Mouse (Mus musculus) retina, postnatal 1 day (tissue): Measurements from ENCODE around the gene Ube2o.
A peak's percentile ranks its signal among the peaks of the same experiment; 100 is the strongest.

Experiments used
- DNase-seq: peaks from one replicate; pipeline ENCODE4 v3.0.0-alpha.2; 2012

Gene Ube2o

GRCm38 (mm10) chr11:116537388-116537787 lies 43.9 kb downstream of the Ube2o start:
- DNase-seq, result no peak

- no peak for DNase-seq
Measured at GRCm38 (mm10) chr11:116536685-116537084, 44.6 kb downstream of the Ube2o start.

- DNase-seq, result peak; percentile 90
Measured at GRCm38 (mm10) chr11:116534154-116534865, 46.9 kb downstream of the Ube2o start.

- peak; percentile 54 for DNase-seq
Measured at GRCm38 (mm10) chr11:116533341-116534153, 47.7 kb downstream of the Ube2o start.

- peak; percentile 74 for DNase-seq
Measured at GRCm38 (mm10) chr11:116532810-116533338, 48.4 kb downstream of the Ube2o start.

- peak; percentile 69 for DNase-seq
Measured at GRCm38 (mm10) chr11:116532262-116532809, 48.9 kb downstream of the Ube2o start.

GRCm38 (mm10) chr11:116531371-116532191 lies 49.7 kb downstream of the Ube2o start:
- peak; percentile 58 for DNase-seq

GRCm38 (mm10) chr11:116530187-116531147 lies 50.8 kb downstream of the Ube2o start, which contains the start of gene Sphk1:
Gene Sphk1 (plus strand): TSS chr11:116530925.
- DNase-seq, result peak; percentile 95

- peak; percentile 51 for DNase-seq
Measured at GRCm38 (mm10) chr11:116528636-116529320, 52.5 kb downstream of the Ube2o start.

- no peak for DNase-seq
Measured at GRCm38 (mm10) chr11:116523699-116524189, 57.5 kb downstream of the Ube2o start.

GRCm38 (mm10) chr11:116522886-116523698 lies 58.2 kb downstream of the Ube2o start:
- no peak for DNase-seq

GRCm38 (mm10) chr11:116522046-116522445 lies 59.2 kb downstream of the Ube2o start:
- no peak for DNase-seq

- DNase-seq, result peak; percentile 38
Measured at GRCm38 (mm10) chr11:116521143-116521542, 60.1 kb downstream of the Ube2o start.

GRCm38 (mm10) chr11:116518482-116518881 lies 62.8 kb downstream of the Ube2o start:
- no peak for DNase-seq

GRCm38 (mm10) chr11:116515330-116516020 lies 65.8 kb downstream of the Ube2o start:
- DNase-seq, result peak; percentile 71

GRCm38 (mm10) chr11:116513531-116514038 lies 67.7 kb downstream of the Ube2o start:
- DNase-seq, result no peak

GRCm38 (mm10) chr11:116512987-116513386 lies 68.3 kb downstream of the Ube2o start:
- DNase-seq, result no peak

- DNase-seq, result no peak
Measured at GRCm38 (mm10) chr11:116512154-116512553, 69.1 kb downstream of the Ube2o start.
